Mouse (Mus musculus) megakaryocyte, adult 5-6 weeks (primary cell): Measurements from ENCODE around the gene Fbxl8. TPM values are rescaled to one million over a fixed set of nuclear protein-coding genes. Genes with fewer than 3 reads are reported as not detected.

ENCODE experiments used
- ATAC-seq: 2 replicates; pipeline ENCODE4 v1.8.0; 2016; ENCODE audit warnings: mild to moderate bottlenecking, inconsistent platforms; ENCODE audit not compliant: poor library complexity, severe bottlenecking
- total RNA-seq, 2 experiments: library from RNA; stranded (forward) in 1 of 2; stranded (reverse) in 1 of 2; fragments of 153-499, 151-499 nt in 1 of 2; fragments of 221-1000, 200-1000 nt in 1 of 2; gene quantifications; 2 replicates each; pipeline versions ENCODE4 v1.2.3 to v1.2.4; 2015 to 2017

Gene Fbxl8
- total RNA-seq, 2 experiments from 2014 or later = 3.3 to 6.3 TPM

GRCm38 (mm10) chr8:105299962-105300361 is 35.5 kb downstream of the Fbxl8 start:
- no peak for ATAC-seq

- ATAC-seq = no peak
These were observed 38.9 kb downstream of the Fbxl8 start for GRCm38 (mm10) chr8:105303396-105303795.

- no peak for ATAC-seq
These were observed 39.4 kb downstream of the Fbxl8 start for GRCm38 (mm10) chr8:105303874-105304273.

GRCm38 (mm10) chr8:105304325-105305210 is 40.1 kb downstream of the Fbxl8 start:
- no peak for ATAC-seq

- ATAC-seq = peak; percentile 33
These were observed 41.0 kb downstream of the Fbxl8 start, which contains the start of gene Elmo3 for GRCm38 (mm10) chr8:105305211-105306145. TSS of gene Elmo3 (plus strand) at chr8:105305601.

- ATAC-seq = no peak
These were observed 41.8 kb downstream of the Fbxl8 start for GRCm38 (mm10) chr8:105306146-105306691.

GRCm38 (mm10) chr8:105307670-105308069 is 43.2 kb downstream of the Fbxl8 start:
- ATAC-seq = no peak

- no peak for ATAC-seq
These were observed 44.0 kb downstream of the Fbxl8 start for GRCm38 (mm10) chr8:105308428-105308827.

- ATAC-seq = no peak
These were observed 44.8 kb downstream of the Fbxl8 start for GRCm38 (mm10) chr8:105309142-105309847.

GRCm38 (mm10) chr8:105310118-105310517 is 45.7 kb downstream of the Fbxl8 start:
- no peak for ATAC-seq

- no peak for ATAC-seq
These were observed 47.3 kb downstream of the Fbxl8 start for GRCm38 (mm10) chr8:105311718-105312117.

- ATAC-seq = no peak
These were observed 48.5 kb downstream of the Fbxl8 start for GRCm38 (mm10) chr8:105312891-105313481.

- no peak for ATAC-seq
These were observed 49.4 kb downstream of the Fbxl8 start for GRCm38 (mm10) chr8:105313622-105314402.

GRCm38 (mm10) chr8:105315073-105315769 is 50.8 kb downstream of the Fbxl8 start:
- ATAC-seq = no peak

GRCm38 (mm10) chr8:105317941-105318340 is 53.5 kb downstream of the Fbxl8 start:
- ATAC-seq = no peak

- no peak for ATAC-seq
These were observed 54.3 kb downstream of the Fbxl8 start for GRCm38 (mm10) chr8:105318662-105319190.
